Mouse (Mus musculus) frontal cortex, adult 2 months (tissue): ENCODE results near the gene Stn1. TPM values are rescaled to one million over a fixed set of nuclear protein-coding genes. Genes with fewer than 3 reads are reported as not detected.

Source experiments
- DNase-seq, 2 experiments: peaks; one replicate each; pipeline ENCODE4 v3.0.0; 2022; ENCODE audit warnings: low spot score in 1 of 2; ENCODE audit errors: extremely low spot score in 1 of 2
- polyA plus RNA-seq: library from polyadenylated mRNA; depleted of rRNA; stranded (reverse); fragments of >200 nt; gene quantifications from 2 replicates; pipeline ENCODE4 v1.2.3, GENCODE M21; 2012

Stn1 gene
- polyA plus RNA-seq, 1 experiment, result 19.8 TPM

GRCm38 (mm10) chr19:47511294-47511675 lies 26.0 kb downstream of the Stn1 start:
- no peak for DNase-seq

- no peak for DNase-seq
Observed at GRCm38 (mm10) chr19:47510473-47511293, 26.6 kb downstream of the Stn1 start.

GRCm38 (mm10) chr19:47510135-47510472 lies 27.2 kb downstream of the Stn1 start:
- DNase-seq, result no peak

- DNase-seq, result no peak
Observed at GRCm38 (mm10) chr19:47508771-47509281, 28.5 kb downstream of the Stn1 start.

GRCm38 (mm10) chr19:47508191-47508590 lies 29.1 kb downstream of the Stn1 start:
- DNase-seq, result no peak

GRCm38 (mm10) chr19:47507128-47508121 lies 29.9 kb downstream of the Stn1 start:
- DNase-seq, result peak; percentile 53 to 86

GRCm38 (mm10) chr19:47503625-47504024 lies 33.7 kb downstream of the Stn1 start:
- DNase-seq, result no peak

- peak in 1 of 2 experiments; percentile 53 for DNase-seq
Observed at GRCm38 (mm10) chr19:47502563-47502962, 34.7 kb downstream of the Stn1 start.

- DNase-seq, result no peak
Observed at GRCm38 (mm10) chr19:47500389-47501011, 36.8 kb downstream of the Stn1 start.

- no peak for DNase-seq
Observed at GRCm38 (mm10) chr19:47499841-47500240, 37.5 kb downstream of the Stn1 start.

GRCm38 (mm10) chr19:47498942-47499341 lies 38.4 kb downstream of the Stn1 start:
- DNase-seq, result no peak

- no peak for DNase-seq
Observed at GRCm38 (mm10) chr19:47497736-47498135, 39.6 kb downstream of the Stn1 start.

GRCm38 (mm10) chr19:47497313-47497712 lies 40.0 kb downstream of the Stn1 start:
- DNase-seq, result no peak

GRCm38 (mm10) chr19:47493017-47493997 lies 44.0 kb downstream of the Stn1 start:
- no peak for DNase-seq

GRCm38 (mm10) chr19:47492422-47492821 lies 44.9 kb downstream of the Stn1 start:
- DNase-seq, result no peak

GRCm38 (mm10) chr19:47491853-47492252 lies 45.5 kb downstream of the Stn1 start:
- DNase-seq, result no peak

GRCm38 (mm10) chr19:47489233-47489632 lies 48.1 kb downstream of the Stn1 start:
- no peak for DNase-seq

- DNase-seq, result no peak
Observed at GRCm38 (mm10) chr19:47488250-47488649, 49.1 kb downstream of the Stn1 start.

- no peak for DNase-seq
Observed at GRCm38 (mm10) chr19:47487572-47487971, 49.7 kb downstream of the Stn1 start.
